Mouse (Mus musculus) kidney, adult 11 months (tissue): ENCODE data around the gene Gm45785.
A peak's percentile ranks its signal among the peaks of the same experiment; 100 is the strongest.

ENCODE experiments used
- DNase-seq: peaks from one replicate; pipeline ENCODE4 v3.0.0; 2022

The Gm45785 gene

GRCm38 (mm10) chr7:140857550-140858505 is 1.7 kb upstream of the Gm45785 start, which contains the start of gene Bet1l:
Gene Bet1l, minus strand, starts transcription at chr7:140857577.
- no peak for DNase-seq

GRCm38 (mm10) chr7:140856785-140857549 is 836 bp upstream of the Gm45785 start, which contains the start of gene Ric8a:
Gene Ric8a, plus strand, starts transcription at chr7:140856957.
- DNase-seq: peak; percentile 90

- DNase-seq: no peak
Measured at GRCm38 (mm10) chr7:140855181-140855580, 950 bp downstream of the Gm45785 start.

GRCm38 (mm10) chr7:140854483-140854882 is 1.6 kb downstream of the Gm45785 start:
- no peak for DNase-seq

- peak; percentile 73 for DNase-seq
Measured at GRCm38 (mm10) chr7:140853386-140853785, 2.7 kb downstream of the Gm45785 start.

GRCm38 (mm10) chr7:140851916-140852315 is 4.2 kb downstream of the Gm45785 start:
- no peak for DNase-seq

- DNase-seq: no peak
Measured at GRCm38 (mm10) chr7:140848591-140848990, 7.5 kb downstream of the Gm45785 start.

- DNase-seq: peak; percentile 53
Measured at GRCm38 (mm10) chr7:140847755-140848580, 8.2 kb downstream of the Gm45785 start, which contains the start of gene Odf3. Gene Odf3, plus strand, starts transcription at chr7:140847805.

GRCm38 (mm10) chr7:140846676-140847075 is 9.5 kb downstream of the Gm45785 start:
- DNase-seq: no peak

GRCm38 (mm10) chr7:140845683-140846082 is 10.4 kb downstream of the Gm45785 start:
- no peak for DNase-seq

- DNase-seq: peak; percentile 72
Measured at GRCm38 (mm10) chr7:140844905-140845665, 11.0 kb downstream of the Gm45785 start, which contains the start of gene Scgb1c1. Gene Scgb1c1, plus strand, starts transcription at chr7:140845547.

- no peak for DNase-seq
Measured at GRCm38 (mm10) chr7:140843806-140844205, 12.3 kb downstream of the Gm45785 start.

- DNase-seq: no peak
Measured at GRCm38 (mm10) chr7:140840750-140841735, 15.1 kb downstream of the Gm45785 start.

GRCm38 (mm10) chr7:140839556-140839955 is 16.6 kb downstream of the Gm45785 start:
- DNase-seq: no peak

GRCm38 (mm10) chr7:140836243-140837115 is 19.7 kb downstream of the Gm45785 start:
- no peak for DNase-seq

GRCm38 (mm10) chr7:140835758-140836087 is 20.4 kb downstream of the Gm45785 start:
- DNase-seq: no peak

GRCm38 (mm10) chr7:140834968-140835757 is 21.0 kb downstream of the Gm45785 start, which contains the start of gene Urah:
Gene Urah, plus strand, starts transcription at chr7:140835018.
- DNase-seq: peak; percentile 68

- no peak for DNase-seq
Measured at GRCm38 (mm10) chr7:140833341-140833740, 22.8 kb downstream of the Gm45785 start.
